30 mouse cellular contexts compared by ENCODE assay signal in the genomic region with DNA sequence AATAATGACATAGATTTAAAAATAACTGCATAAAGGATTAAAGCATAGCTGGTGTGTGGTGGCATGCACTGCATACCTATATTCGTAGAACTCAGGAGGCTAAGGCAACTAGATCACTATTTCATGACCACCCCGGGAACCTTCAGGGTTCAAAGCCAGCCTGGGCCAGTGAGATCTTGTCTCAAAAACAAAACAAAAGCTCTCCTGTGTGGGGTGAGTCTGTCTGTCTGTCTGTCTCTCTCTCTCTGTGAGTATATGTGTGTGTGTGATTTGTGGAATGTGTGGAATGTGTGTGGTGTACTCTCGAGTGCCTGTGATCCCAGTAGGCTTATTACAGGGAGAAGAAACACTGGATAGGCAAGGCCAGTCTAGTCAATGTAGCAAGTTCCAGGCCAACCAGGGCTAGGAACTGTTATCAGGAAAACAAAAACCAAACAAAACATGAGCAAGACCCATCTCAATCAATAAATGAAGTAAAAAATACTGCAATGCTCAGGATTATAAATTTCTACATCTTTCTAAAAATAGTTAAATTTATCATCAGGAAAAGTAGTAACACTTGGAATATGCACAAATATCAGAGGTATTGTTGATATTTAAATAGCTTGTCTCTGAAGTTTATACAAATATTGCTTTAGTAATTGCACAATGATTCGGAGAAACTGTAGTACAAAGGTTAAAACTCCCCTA. TPM values are rescaled to one million over a fixed set of nuclear protein-coding genes. Genes with fewer than 3 reads are reported as not detected.
DNase-seq lines count a peak whose midpoint lies in the region; ATAC-seq lines count a peak whose summit lies in the region.
"Had no signal": no experiment of that assay in that cellular context is flagged by ENCODE, and none has a peak within 500 bp of the region (broad histone marks: within the 10 kb centered on the region; RNA-seq: fewer than 3 reads in every experiment).

No protein-coding gene starts in this region.

- H3K27ac ChIP-seq in heart, embryonic 12.5 days (ENCODE audit: poor library complexity, severe bottlenecking), result peak overlapping the region; percentile 33; the same call in 1 of the 2 replicates
- peak overlapping the region; percentile 48; the same call in 1 of the 2 replicates for H3K27ac ChIP-seq in liver, embryonic 12.5 days
- peak overlapping the region; percentile 55 for H3K27ac ChIP-seq in liver, embryonic 15.5 days (replicated peaks)
- H3K27ac ChIP-seq: embryonic facial prominence, embryonic 13.5 days; heart, embryonic 15.5 days; layer of hippocampus, adult 2 months; left cerebral cortex, adult 2 months; limb, embryonic 12.5 days; liver, embryonic 14.5 days; neural tube, embryonic 12.5 days had no signal

- no peaks in the 10 kb centered on the region for H3K27me3 ChIP-seq in heart, embryonic 12.5 days (replicated peaks)
- no peaks in the 10 kb centered on the region for H3K27me3 ChIP-seq in liver, embryonic 12.5 days (replicated peaks)
- no peaks in the 10 kb centered on the region for H3K27me3 ChIP-seq in liver, embryonic 15.5 days
- H3K27me3 ChIP-seq: CH12.LX; embryonic facial prominence, embryonic 13.5 days; heart, embryonic 15.5 days; limb, embryonic 12.5 days; neural tube, embryonic 12.5 days; Patski had no signal

- DNase-seq in heart, adult 9 months (ENCODE audit: low spot score in 2 of 2), result no peak
- DNase-seq in liver (no peak), ES-CJ7 (ENCODE audit: low read depth, low spot score) (peak; percentile 9)
- DNase-seq in ovary, postnatal 10 days (ENCODE audit: low spot score), result no peak
- DNase-seq in ovary, postnatal 14 days (ENCODE audit: low spot score), result no peak
- DNase-seq: adrenal gland, postnatal 25 days; cerebellum, adult 11-12 months; cerebellum, adult 9-11 months; gastrocnemius, postnatal 10 days; kidney, adult 18-20 months; kidney, postnatal 36 days; lung, postnatal 10 days; right cerebral cortex, postnatal 14 days had no signal

- 63% methylated on average over 4 of the region's 4 CpGs for WGBS in heart, embryonic 12.5 days
- 67% methylated on average over 4 of the region's 4 CpGs for whole genome bisulfite sequencing in liver, embryonic 12.5 days (ENCODE audit: insufficient replicate concordance)
- WGBS in liver, embryonic 15.5 days (ENCODE audit: insufficient replicate concordance), result 64% methylated on average over 4 of the region's 4 CpGs

- peaks cover 46% of the 10 kb centered on the region for H3K36me3 ChIP-seq in heart, embryonic 12.5 days
- H3K36me3 ChIP-seq in liver, embryonic 12.5 days, result peaks cover 16% of the 10 kb centered on the region
- peaks cover 15% of the 10 kb centered on the region; the same call in 1 of the 2 replicates for H3K36me3 ChIP-seq in liver, embryonic 15.5 days (replicated peaks)

- peaks cover 24% of the 10 kb centered on the region for H3K4me1 ChIP-seq in heart, embryonic 12.5 days (replicated peaks)
- H3K4me1 ChIP-seq in liver, embryonic 12.5 days, result peaks cover 6% of the 10 kb centered on the region
- H3K4me1 ChIP-seq in liver, embryonic 15.5 days (replicated peaks), result peaks cover 11% of the 10 kb centered on the region; the same call in 1 of the 2 replicates
- H3K4me1 ChIP-seq: embryonic facial prominence, embryonic 13.5 days; limb, embryonic 12.5 days; neural tube, embryonic 12.5 days had no signal

- no peak for ATAC-seq in heart, embryonic 12.5 days (ENCODE audit: insufficient number of reproducible peaks, low FRiP score)
- ATAC-seq in liver, embryonic 12.5 days, result no peak
- peak; percentile 41; the same call in 1 of the 2 replicates for ATAC-seq in liver, embryonic 15.5 days (ENCODE audit: insufficient read depth)
- ATAC-seq: forebrain, embryonic 16.5 days; hindbrain, embryonic 16.5 days; Patski had no signal

- no peaks in the 10 kb centered on the region for H3K9me3 ChIP-seq in heart, embryonic 12.5 days (replicated peaks)
- H3K9me3 ChIP-seq in liver, embryonic 12.5 days (replicated peaks), result no peaks in the 10 kb centered on the region
- no peaks in the 10 kb centered on the region for H3K9me3 ChIP-seq in liver, embryonic 15.5 days (replicated peaks)
- H3K9me3 ChIP-seq: embryonic facial prominence, embryonic 13.5 days; G1E; heart, embryonic 15.5 days; limb, embryonic 12.5 days; neural tube, embryonic 12.5 days had no signal

- no peak overlapping the region for H3K4me2 ChIP-seq in heart, embryonic 12.5 days
- H3K4me2 ChIP-seq in liver, embryonic 12.5 days, result no peak overlapping the region
- H3K4me2 ChIP-seq in liver, embryonic 15.5 days, result no peak overlapping the region
- H3K4me2 ChIP-seq: embryonic facial prominence, embryonic 13.5 days; limb, embryonic 12.5 days; midbrain, embryonic 11.5 days; neural tube, embryonic 12.5 days had no signal

- no peak overlapping the region for H3K9ac ChIP-seq in heart, embryonic 12.5 days
- H3K9ac ChIP-seq in liver, embryonic 12.5 days, result no peak overlapping the region
- no peak overlapping the region for H3K9ac ChIP-seq in liver, embryonic 15.5 days
- H3K9ac ChIP-seq: embryonic facial prominence, embryonic 13.5 days; heart, embryonic 15.5 days; limb, embryonic 12.5 days; liver, embryonic 14.5 days; neural tube, embryonic 12.5 days had no signal

- no peak overlapping the region for H3K4me3 ChIP-seq in heart, embryonic 12.5 days
- no peak overlapping the region for H3K4me3 ChIP-seq in liver, embryonic 12.5 days
- no peak overlapping the region for H3K4me3 ChIP-seq in liver, embryonic 15.5 days (replicated peaks)
- H3K4me3 ChIP-seq: embryonic facial prominence, embryonic 13.5 days; heart, embryonic 15.5 days; layer of hippocampus, adult 2 months; left cerebral cortex, adult 2 months; limb, embryonic 12.5 days; myocyte; neural tube, embryonic 12.5 days had no signal

RNA-seq across cellular contexts. Expression of gene Agl, which starts 9.0 kb away (rescaled TPM):
- 50.3 and 52.7 TPM in 2 replicates for polyA plus RNA-seq in heart, embryonic 12.5 days (2016; fragmentation: Nextera tagmentation; extraction: Ambion mirVana)
- 7.1 and 7.4 TPM in 2 replicates for polyA plus RNA-seq in liver, embryonic 12.5 days (2016; fragmentation: Nextera tagmentation; extraction: Ambion mirVana)
- polyA plus RNA-seq in liver, embryonic 15.5 days (2015; fragmentation: Nextera tagmentation; extraction: Ambion mirVana), result 10.3 and 12.1 TPM in 2 replicates
